Mouse (Mus musculus): ENCODE results near the gene Mospd3.

DNA sequence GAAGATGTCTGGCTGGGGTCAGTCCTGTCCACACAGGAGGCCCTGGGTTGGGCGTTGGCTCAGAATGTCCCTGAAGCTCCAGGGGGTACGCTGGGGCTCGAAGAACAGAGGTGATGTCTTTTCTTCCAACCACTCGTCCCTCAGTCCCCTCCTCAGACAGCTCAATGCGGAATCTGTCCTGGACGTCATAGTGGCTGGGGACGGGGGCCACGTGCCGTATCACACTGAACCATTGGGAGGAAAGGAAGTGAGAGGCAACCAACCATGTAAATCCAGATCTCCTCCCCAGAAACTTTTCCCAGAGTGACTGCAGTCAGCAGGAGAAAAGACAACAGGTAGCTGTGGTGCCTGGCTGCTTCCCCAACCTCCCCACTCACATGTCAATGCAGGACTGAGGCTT, 1.3 kb downstream of the Mospd3 start:
- TF ChIP-seq CTCF (IDR thresholded peaks at IDR 0.05) (no peak), POLR2A (IDR thresholded peaks at IDR 0.05; ENCODE audit: insufficient read depth, low read depth, low read length) (no peak)

Measured in heart, adult 2 months (tissue).